In the genomic region with DNA sequence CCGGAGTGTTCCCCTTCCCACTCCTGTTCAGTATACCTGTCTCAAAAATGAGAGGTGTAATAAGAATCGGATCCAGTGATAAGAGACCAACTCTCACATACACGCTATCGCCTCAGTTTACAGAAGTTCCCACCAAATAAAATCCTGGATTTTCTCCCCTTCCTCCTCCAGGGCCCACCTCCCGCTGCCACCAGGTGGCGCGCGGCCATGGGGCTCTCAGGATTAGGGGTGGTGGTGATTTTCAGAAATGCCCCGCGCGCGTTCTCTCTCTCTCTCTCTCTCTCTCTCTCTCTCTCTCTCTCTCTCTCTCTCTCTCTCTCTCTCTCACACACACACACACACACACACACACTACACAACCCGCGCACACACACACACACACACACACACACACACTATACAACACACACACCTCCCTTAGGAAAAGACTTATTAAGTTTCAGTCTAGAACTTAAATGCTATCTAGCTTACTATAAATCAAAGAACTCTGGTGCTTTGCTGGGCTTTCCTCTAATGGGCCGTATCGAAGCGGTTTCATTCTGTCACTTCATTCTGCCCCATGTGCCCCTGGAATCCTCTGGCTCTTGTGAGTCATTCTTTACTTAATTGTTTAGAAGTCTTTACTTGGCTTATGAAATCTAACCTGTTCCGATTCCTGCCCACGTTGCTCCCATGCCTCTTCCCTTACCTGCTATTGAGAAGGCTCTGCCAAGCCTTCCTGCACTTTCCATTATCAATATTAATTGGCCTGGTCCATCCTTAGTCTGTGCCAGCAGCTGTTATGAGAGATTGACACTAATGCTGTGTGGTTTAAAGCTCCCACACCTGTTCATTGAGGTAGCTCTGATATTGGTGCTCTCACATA, we compare ENCODE assay signal across 8 mouse cellular contexts. TPM values are rescaled to one million over a fixed set of nuclear protein-coding genes. Genes with fewer than 3 reads are reported as not detected.
DNase-seq lines count a peak whose midpoint lies in the region; ATAC-seq lines count a peak whose summit lies in the region.

A gene (minus strand): TSS at position 574 of the 865 bp plus-strand sequence.

- H3K4me1 ChIP-seq in forebrain, embryonic 10.5 days: peaks cover 55% of the 10 kb centered on the region

- H3K9me3 ChIP-seq in forebrain, embryonic 10.5 days: no peaks in the 10 kb centered on the region

- peak; percentile 42 for ATAC-seq in cerebellum, adult (ENCODE audit: insufficient number of reproducible peaks, low FRiP score, low TSS enrichment)

- peaks cover 20% of the 10 kb centered on the region for H3K27me3 ChIP-seq in forebrain, embryonic 10.5 days (ENCODE audit: poor library complexity, severe bottlenecking)

- DNase-seq in MN1 (ENCODE audit: low spot score): peak; percentile 91
- peak; percentile 80 for DNase-seq in forebrain, embryonic 10.5 days (ENCODE audit: extremely low spot score, low spot score)
- peak; percentile 87 for DNase-seq in heart, postnatal 4 days
- DNase-seq in layer of hippocampus, postnatal 14 days (ENCODE audit: low spot score in 2 of 2): peak; percentile 60 to 64
- peak; percentile 71 for DNase-seq in lung, postnatal 36 days
- peak; percentile 83 for DNase-seq in retina, postnatal 1 day
- peak; percentile 69 for DNase-seq in yolk sac, embryonic 10.5 days (ENCODE audit: low spot score)

- H3K36me3 ChIP-seq in forebrain, embryonic 10.5 days (replicated peaks): no peaks in the 10 kb centered on the region

- 10% methylated on average over 19 of the region's 19 CpGs for WGBS in forebrain, embryonic 10.5 days

- peak within 1 kb of the TSS; percentile 90 for H3K27ac ChIP-seq in forebrain, embryonic 10.5 days

- peak within 1 kb of the TSS; percentile 80 for H3K4me3 ChIP-seq in forebrain, embryonic 10.5 days

RNA-seq across cellular contexts. Expression of the gene that starts here (rescaled TPM):
- polyA plus RNA-seq in forebrain, embryonic 10.5 days (2016; fragmentation: Nextera tagmentation; extraction: Ambion mirVana): 4.2 and 4.8 TPM in 2 replicates
- total RNA-seq in heart, postnatal 4 days (2021): 1 to 10 TPM; 2.1 to 2.6 TPM
- 1 to 10 TPM; 4.2 to 6.0 TPM for total RNA-seq in layer of hippocampus, postnatal 14 days (2021)

Comparison
In these comparisons a context has a peak if more than half of its experiments do, and no peak if none do; other contexts are left out.
1. Peak in every context shown above with its lines: DNase-seq, ATAC-seq, H3K4me3 ChIP-seq and H3K27ac ChIP-seq.